Mouse (Mus musculus): ENCODE measurements around the gene Tnfsf14. TPM values are rescaled to one million over a fixed set of nuclear protein-coding genes. Genes with fewer than 3 reads are reported as not detected.

Gene Tnfsf14
- total RNA-seq, 1 experiment: 0.13 TPM

DNA sequence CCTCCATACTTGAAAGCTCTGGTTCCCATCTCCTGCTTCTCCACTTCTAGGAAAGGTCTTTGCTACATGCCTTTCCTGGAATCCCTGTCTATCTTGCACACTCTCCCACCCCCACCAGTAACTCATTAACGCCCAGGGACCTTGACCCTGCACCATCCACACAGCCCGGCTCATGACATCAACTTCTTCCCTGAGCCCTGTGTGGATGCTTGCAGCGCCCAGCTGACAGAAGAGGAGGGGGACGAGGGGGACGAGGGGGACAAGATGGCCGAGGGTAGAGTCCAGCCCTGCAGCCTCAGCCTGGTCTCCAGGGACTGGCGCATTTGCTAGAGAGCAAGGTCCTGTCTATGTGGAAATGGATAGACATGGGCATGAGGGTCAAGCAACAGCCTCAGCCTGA is 39.1 kb upstream of the Tnfsf14 start:
- no peaks in the 10 kb centered on the region for H3K9me3 ChIP-seq (ENCODE audit: control insufficient read depth, insufficient read depth, low read depth, low read length)
- in situ Hi-C loops (cut with MboI; ENCODE audit: low sequenced_read_pairs in 2 of 2, unreplicated experiment in 2 of 2): no loop called here
- H3K36me3 ChIP-seq (ENCODE audit: control insufficient read depth, insufficient read depth, low read length, poor library complexity, severe bottlenecking): peaks cover 23% of the 10 kb centered on the region
- no peak overlapping the region for H3K9ac ChIP-seq (ENCODE audit: insufficient read depth, low read depth, low read length, poor library complexity, severe bottlenecking)
- TF ChIP-seq ZNF384 (IDR thresholded peaks at IDR 0.05; ENCODE audit: low read depth, low read length): no peak
- TF ChIP-seq MAFK (IDR thresholded peaks at IDR 0.05; ENCODE audit: insufficient read depth, low read depth, low read length): no peak
- no peak for TF ChIP-seq CHD2 (IDR thresholded peaks at IDR 0.05; ENCODE audit: low read depth, low read length)
- TF ChIP-seq HCFC1 (IDR thresholded peaks at IDR 0.05; ENCODE audit: borderline replicate concordance, insufficient read depth, low read length): no peak
- TF ChIP-seq ZC3H11A (IDR thresholded peaks at IDR 0.05; ENCODE audit: borderline replicate concordance, low read depth, low read length): no peak
- no peak overlapping the region for H3K27ac ChIP-seq (ENCODE audit: insufficient read depth, low read depth, low read length, poor library complexity, severe bottlenecking)
- no peak overlapping the region for H3K4me3 ChIP-seq (ENCODE audit: insufficient read depth in 1 of 2, low read depth in 1 of 2, low read length in 2 of 2, poor library complexity in 1 of 2, severe bottlenecking in 1 of 2)
- no peaks in the 10 kb centered on the region for H3K4me1 ChIP-seq (ENCODE audit: control insufficient read depth in 2 of 2, insufficient read depth in 2 of 2, low read length in 2 of 2, poor library complexity in 1 of 2)
- DNase-seq (ENCODE audit: low read depth, low spot score): no peak

DNA sequence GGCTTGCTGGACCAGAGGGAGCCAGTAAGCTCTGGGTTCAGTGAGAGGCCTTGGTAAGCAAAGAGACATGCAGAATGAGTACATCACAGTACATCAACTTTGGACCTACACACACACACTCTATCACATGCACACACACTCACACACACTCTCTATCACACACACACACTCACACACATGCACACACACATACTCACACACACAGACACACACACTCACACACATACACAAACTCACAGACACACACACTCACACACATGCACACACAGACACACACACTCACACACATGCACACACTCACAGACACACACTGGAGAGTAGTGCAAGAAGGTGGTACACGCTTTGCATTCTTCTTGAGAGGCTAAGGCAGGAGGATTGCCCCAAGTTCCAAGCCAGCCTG is 38.2 kb upstream of the Tnfsf14 start:
- Histone ChIP-seq H3K4me3 (ENCODE audit: insufficient read depth in 1 of 2, low read depth in 1 of 2, low read length in 2 of 2, poor library complexity in 1 of 2, severe bottlenecking in 1 of 2) (no peak overlapping the region), H3K4me1 (ENCODE audit: control insufficient read depth in 2 of 2, insufficient read depth in 2 of 2, low read length in 2 of 2, poor library complexity in 1 of 2) (no peaks in the 10 kb centered on the region), H3K27ac (ENCODE audit: insufficient read depth, low read depth, low read length, poor library complexity, severe bottlenecking) (no peak overlapping the region), H3K9me3 (ENCODE audit: control insufficient read depth, insufficient read depth, low read depth, low read length) (no peaks in the 10 kb centered on the region), H3K9ac (ENCODE audit: insufficient read depth, low read depth, low read length, poor library complexity, severe bottlenecking) (no peak overlapping the region), H3K36me3 (ENCODE audit: control insufficient read depth, insufficient read depth, low read length, poor library complexity, severe bottlenecking) (peaks cover 17% of the 10 kb centered on the region)
- in situ Hi-C loops (cut with MboI; ENCODE audit: low sequenced_read_pairs in 2 of 2, unreplicated experiment in 2 of 2): no loop called here
- no peak for DNase-seq (ENCODE audit: low read depth, low spot score)
- TF ChIP-seq MAFK (IDR thresholded peaks at IDR 0.05; ENCODE audit: insufficient read depth, low read depth, low read length) (no peak), CHD2 (IDR thresholded peaks at IDR 0.05; ENCODE audit: low read depth, low read length) (no peak), ZC3H11A (IDR thresholded peaks at IDR 0.05; ENCODE audit: borderline replicate concordance, low read depth, low read length) (no peak), ZNF384 (IDR thresholded peaks at IDR 0.05; ENCODE audit: low read depth, low read length) (no peak), HCFC1 (IDR thresholded peaks at IDR 0.05; ENCODE audit: borderline replicate concordance, insufficient read depth, low read length) (no peak)

DNA sequence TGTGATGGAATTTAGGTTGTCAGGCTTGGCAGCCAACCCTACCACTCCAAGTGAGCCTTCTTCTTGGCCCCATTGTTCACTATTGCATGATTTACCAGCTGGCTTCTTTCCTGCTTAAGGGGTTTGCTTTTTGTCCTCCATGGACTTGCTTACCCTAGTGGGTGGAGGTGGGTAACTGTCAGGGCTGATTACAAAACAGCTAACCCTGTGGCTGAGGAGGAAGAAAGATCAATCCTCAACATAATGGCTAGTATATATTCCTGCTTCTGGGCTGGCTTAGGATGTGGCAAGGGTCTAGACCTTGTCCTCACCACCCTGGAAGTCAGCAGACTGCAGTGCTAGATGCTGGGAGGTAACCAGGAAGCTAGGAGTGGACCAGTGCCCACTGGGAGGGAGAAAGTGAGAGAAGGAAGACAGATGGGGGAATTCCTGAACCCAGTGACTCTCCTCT is 37.4 kb upstream of the Tnfsf14 start:
- TF ChIP-seq ZC3H11A (IDR thresholded peaks at IDR 0.05; ENCODE audit: borderline replicate concordance, low read depth, low read length): no peak
- no peak for TF ChIP-seq CHD2 (IDR thresholded peaks at IDR 0.05; ENCODE audit: low read depth, low read length)
- no peak for TF ChIP-seq HCFC1 (IDR thresholded peaks at IDR 0.05; ENCODE audit: borderline replicate concordance, insufficient read depth, low read length)
- TF ChIP-seq ZNF384 (IDR thresholded peaks at IDR 0.05; ENCODE audit: low read depth, low read length): no peak
- Histone ChIP-seq H3K4me1 (ENCODE audit: control insufficient read depth in 2 of 2, insufficient read depth in 2 of 2, low read length in 2 of 2, poor library complexity in 1 of 2) (no peaks in the 10 kb centered on the region), H3K36me3 (ENCODE audit: control insufficient read depth, insufficient read depth, low read length, poor library complexity, severe bottlenecking) (peaks cover 13% of the 10 kb centered on the region), H3K9me3 (ENCODE audit: control insufficient read depth, insufficient read depth, low read depth, low read length) (no peaks in the 10 kb centered on the region), H3K4me3 (ENCODE audit: insufficient read depth in 1 of 2, low read depth in 1 of 2, low read length in 2 of 2, poor library complexity in 1 of 2, severe bottlenecking in 1 of 2) (no peak overlapping the region), H3K9ac (ENCODE audit: insufficient read depth, low read depth, low read length, poor library complexity, severe bottlenecking) (no peak overlapping the region), H3K27ac (ENCODE audit: insufficient read depth, low read depth, low read length, poor library complexity, severe bottlenecking) (no peak overlapping the region)
- in situ Hi-C loops (cut with MboI; ENCODE audit: low sequenced_read_pairs in 2 of 2, unreplicated experiment in 2 of 2): no loop called here
- no peak for DNase-seq (ENCODE audit: low read depth, low spot score)

DNA sequence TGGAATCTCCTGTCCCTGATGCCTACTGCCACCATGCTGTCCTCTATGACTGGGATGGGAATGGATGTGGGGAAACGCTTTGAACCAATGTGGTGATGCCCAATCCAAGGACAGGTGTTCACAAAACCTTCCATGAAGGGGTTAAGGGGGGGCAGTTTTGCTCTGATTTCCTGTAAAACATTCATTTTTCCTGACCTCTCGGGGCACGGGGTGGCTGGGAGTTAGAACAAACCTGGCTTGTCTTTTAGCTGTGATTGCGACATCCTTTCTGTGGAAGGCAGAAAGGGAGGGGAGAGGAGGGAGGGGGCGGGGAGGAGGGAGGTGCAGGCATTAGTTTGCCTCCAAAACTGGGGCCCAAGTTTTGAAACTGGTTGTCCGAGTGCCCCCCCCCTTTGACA is 36.8 kb upstream of the Tnfsf14 start:
- TF ChIP-seq MAFK (IDR thresholded peaks at IDR 0.05; ENCODE audit: insufficient read depth, low read depth, low read length) (no peak), HCFC1 (IDR thresholded peaks at IDR 0.05; ENCODE audit: borderline replicate concordance, insufficient read depth, low read length) (no peak), CHD2 (IDR thresholded peaks at IDR 0.05; ENCODE audit: low read depth, low read length) (no peak), ZC3H11A (IDR thresholded peaks at IDR 0.05; ENCODE audit: borderline replicate concordance, low read depth, low read length) (no peak), ZNF384 (IDR thresholded peaks at IDR 0.05; ENCODE audit: low read depth, low read length) (no peak)

More for the DNA sequence above, 36.8 kb upstream of the Tnfsf14 start:
- Histone ChIP-seq H3K9me3 (ENCODE audit: control insufficient read depth, insufficient read depth, low read depth, low read length) (no peaks in the 10 kb centered on the region), H3K27ac (ENCODE audit: insufficient read depth, low read depth, low read length, poor library complexity, severe bottlenecking) (no peak overlapping the region), H3K4me1 (ENCODE audit: control insufficient read depth in 2 of 2, insufficient read depth in 2 of 2, low read length in 2 of 2, poor library complexity in 1 of 2) (no peaks in the 10 kb centered on the region), H3K36me3 (ENCODE audit: control insufficient read depth, insufficient read depth, low read length, poor library complexity, severe bottlenecking) (peaks cover 8% of the 10 kb centered on the region; the same call in 1 of the 2 replicates), H3K4me3 (ENCODE audit: insufficient read depth in 1 of 2, low read depth in 1 of 2, low read length in 2 of 2, poor library complexity in 1 of 2, severe bottlenecking in 1 of 2) (no peak overlapping the region), H3K9ac (ENCODE audit: insufficient read depth, low read depth, low read length, poor library complexity, severe bottlenecking) (no peak overlapping the region)
- no peak for DNase-seq (ENCODE audit: low read depth, low spot score)
- in situ Hi-C loops (cut with MboI; ENCODE audit: low sequenced_read_pairs in 2 of 2, unreplicated experiment in 2 of 2): no loop called here

All from ES-E14 (cell line).